Mouse (Mus musculus) cerebellum, adult (tissue): ENCODE measurements around the gene Ttll1.

Experiments
- ATAC-seq: cut with Nextera tagmentation; 2 replicates; pipeline ENCODE4 v1.9.2; 2017; ENCODE audit warnings: mild to moderate bottlenecking, moderate library complexity, mixed read lengths; ENCODE audit not compliant: insufficient number of reproducible peaks, low FRiP score, low TSS enrichment

The Ttll1 gene

DNA sequence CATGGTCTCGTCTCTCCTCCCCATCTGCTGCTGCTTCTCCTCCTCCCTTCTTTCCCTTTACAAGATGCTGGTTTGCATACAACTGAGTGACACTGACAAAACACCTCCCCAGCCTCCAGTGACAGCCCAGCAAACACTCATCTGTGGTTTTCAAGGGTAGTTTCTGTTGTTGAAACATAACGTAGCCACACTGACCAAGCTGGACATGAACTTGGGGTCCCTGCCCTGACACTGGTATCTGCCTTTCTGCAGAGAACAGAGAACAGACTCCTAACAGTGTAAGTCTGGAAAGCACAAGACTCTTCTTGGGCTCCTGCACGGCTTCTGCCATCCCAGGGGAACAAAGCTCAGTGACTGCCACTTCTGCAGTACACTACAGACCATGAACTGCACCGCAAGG is 76.0 kb downstream of the Ttll1 start:
- ATAC-seq = no peak
